Mouse (Mus musculus): ENCODE measurements around the gene Dzip1l. TPM values are rescaled to one million over a fixed set of nuclear protein-coding genes. Genes with fewer than 3 reads are reported as not detected.

The Dzip1l gene
- 1.9 and 2.4 TPM in 2 replicates for polyA plus RNA-seq (2012; rRNA removed)

GRCm38 (mm10) chr9:99629281-99630011, at the start of gene Dzip1l:
Dzip1l (plus strand) TSS chr9:99629496.

DNA sequence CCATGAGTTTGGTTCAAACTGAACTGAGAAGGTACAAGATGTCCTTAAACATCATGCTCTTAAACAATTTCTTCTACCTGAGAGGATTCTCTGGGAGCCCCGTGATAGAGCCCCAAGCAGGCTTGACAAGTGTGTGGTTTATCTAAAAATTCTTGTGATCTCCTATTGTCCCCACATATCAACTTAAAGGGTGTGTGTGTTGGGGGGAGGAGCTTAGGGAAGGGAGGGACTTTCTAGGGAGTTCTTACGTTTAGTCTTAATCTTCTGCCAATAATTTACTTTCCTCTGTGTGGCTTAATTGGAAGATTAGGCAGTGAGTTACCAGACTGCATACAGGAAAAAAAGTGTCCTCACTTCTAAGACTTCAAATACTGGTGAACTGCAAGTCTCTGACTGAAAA, 17.1 kb upstream of the Dzip1l start, which contains the start of gene A4gnt:
Gene A4gnt (plus strand): TSS at position 301 of the 400 bp plus-strand sequence.

GRCm38 (mm10) chr9:99717134-99717533, 87.8 kb downstream of the Dzip1l start, which contains the start of gene Cldn18:
Cldn18 (minus strand) TSS chr9:99717267.

Other genes with a start within 250 kb of the Dzip1l start
- 3.7 and 4.3 TPM in 2 replicates for gene Mras, start 192.1 kb upstream of the Dzip1l start, polyA plus RNA-seq (2012; rRNA removed)
- gene Nme9, start 178.0 kb upstream of the Dzip1l start, polyA plus RNA-seq (2012; rRNA removed): 0.23 and 0.42 TPM in 2 replicates
- gene Armc8, start 60.6 kb upstream of the Dzip1l start, polyA plus RNA-seq (2012; rRNA removed): 7.8 and 8.1 TPM in 2 replicates
- 9.8 and 10.8 TPM in 2 replicates for gene Dbr1, start 53.7 kb upstream of the Dzip1l start, polyA plus RNA-seq (2012; rRNA removed)
- gene A4gnt, start 17.0 kb upstream of the Dzip1l start, polyA plus RNA-seq (2012; rRNA removed): 8.4 and 12.5 TPM in 2 replicates
- gene Cldn18, start 87.8 kb downstream of the Dzip1l start, polyA plus RNA-seq (2012; rRNA removed): 0.33 TPM in 1 of 2 replicates, not detected in the other
- not detected in 2 replicates for gene Sox14, start 246.7 kb downstream of the Dzip1l start, polyA plus RNA-seq (2012; rRNA removed)